Mouse (Mus musculus) stomach, embryonic 16.5 days (tissue): ENCODE measurements around the gene Nme2. TPM values are rescaled to one million over a fixed set of nuclear protein-coding genes. Genes with fewer than 3 reads are reported as not detected.
A peak's percentile ranks its signal among the peaks of the same experiment; 100 is the strongest.

Source experiments
- ATAC-seq: fragments of 200-750 bp; cut with Nextera tagmentation; 2 replicates; pipeline ENCODE4 v1.8.0; 2017; ENCODE audit warnings: moderate number of reproducible peaks, moderate TSS enrichment; ENCODE audit not compliant: insufficient read depth, low FRiP score
- H3K27ac ChIP-seq: fragments of 300-500 bp; sonication (generic); 2 replicates; pipeline ENCODE4 v1.5.1; 2014; ENCODE audit warnings: low read length
- H3K27me3 ChIP-seq: fragments of 300-500 bp; sonication (generic); 2 replicates; pipeline ENCODE4 v1.6.1; 2014; ENCODE audit warnings: low read length, control low read depth, mixed read lengths; ENCODE audit not compliant: control insufficient read depth, insufficient read depth
- H3K36me3 ChIP-seq: fragments of 300-500 bp; sonication (generic); 2 replicates; pipeline ENCODE4 v1.6.1; 2014; ENCODE audit warnings: low read length; ENCODE audit not compliant: control insufficient read depth, insufficient read depth
- H3K4me1 ChIP-seq: fragments of 300-500 bp; sonication (generic); 2 replicates; pipeline ENCODE4 v1.6.1; 2014; ENCODE audit warnings: low read length, control low read depth, mixed read lengths; ENCODE audit not compliant: control insufficient read depth, insufficient read depth
- H3K4me2 ChIP-seq: fragments of 300-500 bp; sonication (generic); 2 replicates; pipeline ENCODE4 v1.6.1; 2014; ENCODE audit warnings: low read depth, low read length, mixed read lengths
- H3K4me3 ChIP-seq: fragments of 300-500 bp; sonication (generic); replicated peaks from 2 replicates; pipeline ENCODE4 v1.5.1; 2014; ENCODE audit warnings: mild to moderate bottlenecking, low read length
- H3K9ac ChIP-seq: fragments of 300-500 bp; sonication (generic); 2 replicates; pipeline ENCODE4 v1.6.1; 2014; ENCODE audit warnings: low read length
- H3K9me3 ChIP-seq: fragments of 300-500 bp; sonication (generic); replicated peaks from 2 replicates; pipeline ENCODE4 v1.6.1; 2016; ENCODE audit warnings: low read length, control low read depth; ENCODE audit not compliant: control insufficient read depth
- WGBS: fragments of 180-500 bp; shearing (Covaris S2); extraction: QIAGEN DNeasy Blood & Tissue Kit; methylation state at CpG from one replicate; pipeline ENCODE4 v1.1.7; 2014; 5-methylcytosine and 5-hydroxymethylcytosine counted together
- polyA plus RNA-seq: library from polyadenylated mRNA; unstranded; fragments of >200 nt; fragmentation: Nextera tagmentation; extraction: Ambion mirVana; gene quantifications from 2 replicates; pipeline ENCODE4 v1.2.1, GENCODE M21; 2015

Gene Nme2
- polyA plus RNA-seq, 1 experiment from 2014 or later = 314 TPM

GRCm38 (mm10) chr11:93988328-93989062 lies 32.4 kb upstream of the Nme2 start:
- H3K9me3 ChIP-seq = no peaks in the 10 kb centered on the region
- no peaks in the 10 kb centered on the region for H3K27me3 ChIP-seq
- no peak overlapping the region for H3K9ac ChIP-seq
- peak overlapping the region; percentile 91 for H3K27ac ChIP-seq
- H3K4me3 ChIP-seq = no peak overlapping the region
- H3K36me3 ChIP-seq = no peaks in the 10 kb centered on the region
- ATAC-seq = peak; percentile 21; the same call in 1 of the 2 replicates
- H3K4me2 ChIP-seq = peak overlapping the region; percentile 16; the same call in 1 of the 2 replicates
- no peaks in the 10 kb centered on the region for H3K4me1 ChIP-seq
- WGBS = 40% methylated on average over 12 of the region's 12 CpGs

- H3K4me3 ChIP-seq = no peak overlapping the region
- WGBS = 50% methylated on average over 8 of the region's 8 CpGs
- peak; percentile 53; the same call in 1 of the 2 replicates for ATAC-seq
- no peaks in the 10 kb centered on the region for H3K36me3 ChIP-seq
- H3K27me3 ChIP-seq = no peaks in the 10 kb centered on the region
- no peaks in the 10 kb centered on the region for H3K4me1 ChIP-seq
- peak overlapping the region; percentile 16; the same call in 1 of the 2 replicates for H3K4me2 ChIP-seq
- no peaks in the 10 kb centered on the region for H3K9me3 ChIP-seq
- H3K9ac ChIP-seq = no peak overlapping the region
- H3K27ac ChIP-seq = peak overlapping the region; percentile 91
These were observed 31.7 kb upstream of the Nme2 start for GRCm38 (mm10) chr11:93987625-93988327.

- ATAC-seq = no peak
- H3K4me2 ChIP-seq = no peak overlapping the region
- no peaks in the 10 kb centered on the region for H3K36me3 ChIP-seq
- no peaks in the 10 kb centered on the region for H3K4me1 ChIP-seq
- 82% methylated on average over 4 of the region's 4 CpGs for WGBS
- no peak overlapping the region for H3K9ac ChIP-seq
- no peaks in the 10 kb centered on the region for H3K9me3 ChIP-seq
- H3K27me3 ChIP-seq = no peaks in the 10 kb centered on the region
- H3K4me3 ChIP-seq = no peak overlapping the region
- peak overlapping the region; percentile 91 for H3K27ac ChIP-seq
These were observed 31.0 kb upstream of the Nme2 start for GRCm38 (mm10) chr11:93987026-93987425.

GRCm38 (mm10) chr11:93986298-93986697 lies 30.2 kb upstream of the Nme2 start:
- Histone ChIP-seq H3K27me3 (no peaks in the 10 kb centered on the region), H3K9me3 (no peaks in the 10 kb centered on the region), H3K36me3 (no peaks in the 10 kb centered on the region), H3K4me3 (no peak overlapping the region), H3K4me2 (no peak overlapping the region), H3K27ac (no peak overlapping the region), H3K4me1 (no peaks in the 10 kb centered on the region), H3K9ac (no peak overlapping the region)
- no peak for ATAC-seq

- Histone ChIP-seq H3K4me1 (no peaks in the 10 kb centered on the region), H3K9ac (no peak overlapping the region), H3K36me3 (no peaks in the 10 kb centered on the region), H3K9me3 (no peaks in the 10 kb centered on the region), H3K27me3 (no peaks in the 10 kb centered on the region), H3K4me3 (no peak overlapping the region), H3K4me2 (no peak overlapping the region), H3K27ac (no peak overlapping the region)
- ATAC-seq = no peak
- WGBS = 83% methylated on average over 5 of the region's 5 CpGs
These were observed 29.2 kb upstream of the Nme2 start for GRCm38 (mm10) chr11:93985265-93985664.

- no peak overlapping the region for H3K27ac ChIP-seq
- no peak overlapping the region for H3K9ac ChIP-seq
- no peaks in the 10 kb centered on the region for H3K4me1 ChIP-seq
- H3K4me2 ChIP-seq = no peak overlapping the region
- ATAC-seq = no peak
- no peaks in the 10 kb centered on the region for H3K9me3 ChIP-seq
- H3K27me3 ChIP-seq = no peaks in the 10 kb centered on the region
- no peak overlapping the region for H3K4me3 ChIP-seq
- H3K36me3 ChIP-seq = no peaks in the 10 kb centered on the region
- 88% methylated on average over 3 of the region's 3 CpGs for WGBS
These were observed 28.6 kb upstream of the Nme2 start for GRCm38 (mm10) chr11:93984619-93985018.

- H3K9me3 ChIP-seq = no peaks in the 10 kb centered on the region
- 28% methylated on average over 6 of the region's 6 CpGs for WGBS
- no peaks in the 10 kb centered on the region for H3K4me1 ChIP-seq
- H3K27me3 ChIP-seq = no peaks in the 10 kb centered on the region
- H3K4me3 ChIP-seq = no peak overlapping the region
- H3K4me2 ChIP-seq = no peak overlapping the region
- no peak overlapping the region for H3K27ac ChIP-seq
- no peaks in the 10 kb centered on the region for H3K36me3 ChIP-seq
- H3K9ac ChIP-seq = no peak overlapping the region
- ATAC-seq = no peak
These were observed 23.5 kb upstream of the Nme2 start for GRCm38 (mm10) chr11:93979502-93980049.

GRCm38 (mm10) chr11:93972951-93973350 lies 16.9 kb upstream of the Nme2 start:
- no peaks in the 10 kb centered on the region for H3K36me3 ChIP-seq

GRCm38 (mm10) chr11:93969799-93970198 lies 13.7 kb upstream of the Nme2 start:
- ATAC-seq = no peak
- WGBS = 63% methylated on average over 1 of the region's 1 CpGs
- H3K9me3 ChIP-seq = no peaks in the 10 kb centered on the region

More at GRCm38 (mm10) chr11:93972951-93973350, 16.9 kb upstream of the Nme2 start:
- no peak for ATAC-seq
- no peak overlapping the region for H3K4me2 ChIP-seq
- H3K9me3 ChIP-seq = no peaks in the 10 kb centered on the region
- no peak overlapping the region for H3K4me3 ChIP-seq
- H3K27ac ChIP-seq = no peak overlapping the region
- WGBS = 81% methylated on average over 5 of the region's 5 CpGs
- no peaks in the 10 kb centered on the region for H3K4me1 ChIP-seq
- no peak overlapping the region for H3K9ac ChIP-seq
- H3K27me3 ChIP-seq = no peaks in the 10 kb centered on the region

More at GRCm38 (mm10) chr11:93969799-93970198, 13.7 kb upstream of the Nme2 start:
- Histone ChIP-seq H3K27me3 (no peaks in the 10 kb centered on the region), H3K4me1 (peaks cover 6% of the 10 kb centered on the region), H3K4me2 (no peak overlapping the region), H3K4me3 (no peak overlapping the region), H3K27ac (no peak overlapping the region), H3K36me3 (peaks cover 7% of the 10 kb centered on the region; the same call in 1 of the 2 replicates), H3K9ac (no peak overlapping the region)
